Mouse (Mus musculus) kidney, postnatal 10 days (tissue): ENCODE results near the gene Car5a.

ENCODE experiments used
- DNase-seq: peaks from one replicate; pipeline ENCODE4 v3.0.0; 2021; ENCODE audit warnings: mixed read lengths

Gene Car5a

GRCm38 (mm10) chr8:121905420-121905819, 39.3 kb downstream of the Car5a start:
- no peak for DNase-seq

- no peak for DNase-seq
These were observed 39.7 kb downstream of the Car5a start for GRCm38 (mm10) chr8:121904999-121905398.

GRCm38 (mm10) chr8:121903977-121904376, 40.7 kb downstream of the Car5a start:
- no peak for DNase-seq

GRCm38 (mm10) chr8:121901498-121902236, 43.0 kb downstream of the Car5a start:
- no peak for DNase-seq

- no peak for DNase-seq
These were observed 45.3 kb downstream of the Car5a start for GRCm38 (mm10) chr8:121899180-121900044.

- peak; percentile 73 for DNase-seq
These were observed 46.2 kb downstream of the Car5a start for GRCm38 (mm10) chr8:121898401-121898931.

- DNase-seq, result peak; percentile 68
These were observed 46.8 kb downstream of the Car5a start for GRCm38 (mm10) chr8:121897871-121898381.

- no peak for DNase-seq
These were observed 47.5 kb downstream of the Car5a start for GRCm38 (mm10) chr8:121897205-121897604.

- DNase-seq, result no peak
These were observed 48.1 kb downstream of the Car5a start for GRCm38 (mm10) chr8:121896476-121897145.

- no peak for DNase-seq
These were observed 48.8 kb downstream of the Car5a start for GRCm38 (mm10) chr8:121895910-121896309.

- DNase-seq, result no peak
These were observed 51.8 kb downstream of the Car5a start for GRCm38 (mm10) chr8:121892875-121893274.

- no peak for DNase-seq
These were observed 54.6 kb downstream of the Car5a start for GRCm38 (mm10) chr8:121889810-121890785.

- DNase-seq, result no peak
These were observed 55.4 kb downstream of the Car5a start for GRCm38 (mm10) chr8:121889317-121889716.

GRCm38 (mm10) chr8:121887547-121887946, 57.2 kb downstream of the Car5a start:
- no peak for DNase-seq

GRCm38 (mm10) chr8:121885433-121885832, 59.3 kb downstream of the Car5a start:
- DNase-seq, result no peak

GRCm38 (mm10) chr8:121885001-121885400, 59.7 kb downstream of the Car5a start:
- DNase-seq, result no peak

GRCm38 (mm10) chr8:121884181-121884580, 60.5 kb downstream of the Car5a start:
- DNase-seq, result no peak

GRCm38 (mm10) chr8:121881921-121882320, 62.8 kb downstream of the Car5a start:
- no peak for DNase-seq

GRCm38 (mm10) chr8:121880818-121881217, 63.9 kb downstream of the Car5a start:
- DNase-seq, result peak; percentile 68

GRCm38 (mm10) chr8:121879712-121880111, 65.0 kb downstream of the Car5a start:
- no peak for DNase-seq

- DNase-seq, result peak; percentile 45
These were observed 66.8 kb downstream of the Car5a start for GRCm38 (mm10) chr8:121877828-121878480.
